Mouse (Mus musculus): ENCODE results near the gene Acoxl.

GRCm38 (mm10) chr2:128065576-128065975, 226.9 kb downstream of the Acoxl start:
- no peak for TF ChIP-seq CTCF (IDR thresholded peaks at IDR 0.05; ENCODE audit: borderline replicate concordance, insufficient read depth, low read depth, low read length)
- no peak for TF ChIP-seq POLR2A (IDR thresholded peaks at IDR 0.05; ENCODE audit: borderline replicate concordance, insufficient read depth, low read length)
